Mouse (Mus musculus): ENCODE measurements around the gene Gp1ba.

The Gp1ba gene

DNA sequence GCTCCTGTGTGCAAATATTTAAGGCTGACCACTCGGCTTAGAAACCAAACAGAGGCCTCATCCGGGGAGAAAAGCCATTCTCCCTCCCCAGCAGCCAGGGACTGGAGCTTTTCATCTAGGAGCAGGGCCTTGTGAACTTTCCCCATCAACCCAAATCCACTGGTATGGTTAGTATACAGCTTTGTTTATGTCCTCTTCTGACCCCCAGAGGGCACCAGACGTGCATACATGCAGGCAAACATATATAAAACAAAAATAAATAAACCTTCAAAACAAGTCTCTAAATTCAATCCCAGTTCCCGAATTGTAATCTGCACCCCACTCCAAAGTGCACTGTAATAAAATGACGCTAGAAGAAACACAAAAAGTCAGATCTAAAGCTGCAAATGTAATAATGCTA lies 9.4 kb upstream of the Gp1ba start:
- DNase-seq (ENCODE audit: low spot score in 2 of 2) = no peak

GRCm38 (mm10) chr11:70630129-70630528 lies 8.8 kb upstream of the Gp1ba start:
- DNase-seq (ENCODE audit: low spot score in 2 of 2) = no peak

DNA sequence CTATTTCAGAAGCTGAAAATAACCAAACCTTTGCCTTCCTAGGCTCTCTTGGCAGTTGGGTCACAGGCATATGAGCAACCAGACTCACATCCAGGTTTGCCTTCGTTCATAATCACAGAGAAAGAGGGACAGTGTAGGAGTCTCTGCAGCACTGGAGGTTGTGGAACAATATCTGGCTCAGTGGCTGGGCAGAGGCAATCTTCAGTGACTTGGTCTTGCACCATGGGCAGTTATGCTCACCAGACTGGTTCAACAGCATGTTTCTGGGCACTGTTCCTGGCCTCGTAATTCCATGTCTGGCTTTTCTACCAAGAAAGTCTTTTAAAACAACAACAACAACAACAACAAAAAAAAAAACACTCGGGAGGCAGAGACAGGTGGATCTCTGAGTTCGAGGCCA lies 3.3 kb upstream of the Gp1ba start:
- no peak for DNase-seq (ENCODE audit: low spot score in 2 of 2)

DNA sequence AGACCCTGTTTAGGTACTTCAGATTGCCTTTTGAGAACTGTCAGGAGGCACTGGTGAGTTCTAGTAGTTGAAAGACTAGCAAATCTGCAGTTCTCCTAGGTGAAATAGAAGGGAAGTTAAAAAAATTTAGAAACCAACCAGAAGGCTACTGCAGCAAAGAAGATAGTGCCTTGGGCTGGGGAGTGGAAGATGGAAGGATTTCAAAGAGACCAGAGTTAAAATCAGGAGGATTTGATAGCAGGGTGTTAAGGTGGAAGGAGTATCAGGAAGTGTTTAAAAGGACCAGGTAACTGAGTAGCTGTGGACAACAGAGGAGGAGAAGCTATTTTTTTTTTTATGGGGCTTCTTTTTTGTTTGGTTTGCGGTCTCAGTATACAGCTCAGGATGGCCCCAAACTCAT lies 1.2 kb upstream of the Gp1ba start:
- DNase-seq (ENCODE audit: low spot score in 2 of 2) = no peak

- no peak for DNase-seq (ENCODE audit: low spot score in 2 of 2)
These were observed 629 bp upstream of the Gp1ba start for GRCm38 (mm10) chr11:70638293-70638692.

GRCm38 (mm10) chr11:70639976-70640375 lies 1.1 kb downstream of the Gp1ba start:
- DNase-seq (ENCODE audit: low spot score in 2 of 2) = no peak

DNA sequence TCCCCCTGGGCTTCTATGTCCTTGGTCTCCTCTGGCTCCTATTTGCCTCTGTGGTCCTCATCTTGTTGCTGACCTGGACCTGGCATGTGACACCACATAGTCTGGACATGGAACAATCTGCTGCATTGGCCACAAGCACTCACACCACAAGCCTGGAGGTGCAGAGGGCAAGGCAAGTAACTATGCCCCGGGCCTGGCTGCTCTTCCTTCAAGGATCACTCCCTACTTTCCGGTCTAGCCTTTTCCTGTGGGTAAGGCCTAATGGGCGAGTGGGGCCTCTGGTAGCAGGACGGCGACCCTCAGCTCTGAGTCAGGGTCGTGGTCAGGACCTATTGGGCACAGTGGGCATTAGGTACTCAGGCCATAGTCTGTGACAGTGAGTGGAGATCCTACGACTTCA lies 2.3 kb downstream of the Gp1ba start:
- no peak for DNase-seq (ENCODE audit: low spot score in 2 of 2)

- no peak for DNase-seq (ENCODE audit: low spot score in 2 of 2)
These were observed 4.1 kb downstream of the Gp1ba start for GRCm38 (mm10) chr11:70643051-70643450.

DNA sequence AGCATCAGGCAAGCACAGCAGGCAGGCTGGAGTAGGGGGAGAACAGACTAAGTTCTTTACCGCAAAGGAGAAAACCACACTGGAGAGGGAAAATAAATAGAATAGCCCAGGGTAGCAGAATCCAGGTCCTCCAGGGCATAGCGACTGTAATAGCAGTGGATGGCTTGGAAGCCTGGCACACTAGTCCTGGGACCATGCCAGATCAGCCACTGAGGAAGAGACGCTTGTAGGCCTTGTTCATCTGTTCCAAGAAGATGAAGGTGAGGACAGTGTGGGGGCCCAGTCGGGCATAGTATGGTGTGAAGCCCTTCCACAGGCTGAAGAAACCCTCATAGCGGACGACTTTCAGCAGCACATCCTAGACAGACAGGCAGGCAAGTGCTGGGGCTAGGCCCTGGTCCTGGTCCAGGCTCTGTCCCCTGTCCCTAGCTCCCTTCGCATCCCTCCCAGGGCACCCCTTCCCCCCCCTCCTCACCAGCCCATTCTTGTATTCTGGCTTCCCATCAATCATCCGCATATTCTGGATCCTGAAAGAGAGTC lies 5.7 kb downstream of the Gp1ba start:
- DNase-seq (ENCODE audit: low spot score in 2 of 2) = no peak

DNA sequence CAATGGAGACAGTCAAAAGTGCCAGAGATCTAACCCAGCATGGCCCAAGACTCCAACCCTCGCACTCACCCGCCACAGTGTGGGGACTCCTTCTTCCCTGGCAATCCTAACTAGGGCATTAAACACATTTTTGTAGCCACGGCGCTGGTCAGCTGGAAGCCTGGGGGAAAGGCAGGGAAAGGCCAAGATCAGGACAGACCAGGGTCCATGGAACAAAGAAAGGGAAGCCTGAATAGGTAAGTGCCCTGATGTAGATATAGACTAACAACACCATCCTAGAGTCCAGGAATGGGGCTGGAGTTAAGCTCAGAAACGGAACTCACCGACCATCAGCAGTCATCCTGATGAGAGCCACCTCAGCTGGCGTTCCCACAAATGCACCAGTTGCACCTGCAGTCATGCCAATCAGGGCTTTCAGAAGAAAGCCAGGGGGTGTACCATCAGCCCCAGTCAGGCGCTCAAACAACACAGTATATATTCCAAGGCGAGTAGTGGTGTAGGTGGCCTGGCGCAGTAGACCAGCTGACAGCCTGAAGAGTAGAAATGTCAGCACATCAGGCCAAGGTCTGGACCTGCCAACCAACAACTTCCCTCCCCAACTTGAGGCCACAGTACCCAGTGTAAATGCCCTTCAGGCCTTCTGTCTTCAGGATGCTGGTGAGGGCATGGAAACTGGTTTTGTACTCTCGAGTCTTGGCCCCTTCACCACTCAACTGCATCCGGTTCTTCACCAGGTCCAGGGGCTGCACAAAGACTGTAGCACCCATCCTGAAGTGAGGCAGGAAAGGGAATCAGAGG lies 6.7 kb downstream of the Gp1ba start:
- DNase-seq (ENCODE audit: low spot score in 2 of 2) = no peak

DNA sequence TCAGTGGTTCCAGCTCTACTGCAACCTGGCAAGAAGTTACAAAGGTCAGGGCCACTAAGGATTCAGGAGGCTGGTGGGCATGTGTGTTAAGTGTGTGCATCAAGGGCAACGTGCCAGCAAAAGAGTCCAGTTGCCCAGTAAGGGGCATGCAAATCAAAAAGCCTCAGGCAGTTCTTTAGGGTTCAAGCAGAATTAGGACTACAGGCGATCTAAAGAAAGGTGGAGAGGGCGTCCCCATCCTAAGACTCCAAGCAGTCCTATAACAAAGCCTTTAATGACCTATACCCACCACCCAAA lies 7.3 kb downstream of the Gp1ba start:
- DNase-seq (ENCODE audit: low spot score in 2 of 2) = no peak

GRCm38 (mm10) chr11:70646691-70647650 lies 8.0 kb downstream of the Gp1ba start, which contains the start of the genes Rnf167 and Slc25a11:
TSS of gene Rnf167 (plus strand) at chr11:70647235.
TSS of gene Slc25a11 (minus strand) at chr11:70647479.
- DNase-seq (ENCODE audit: low spot score in 2 of 2) = peak; percentile 85 to 94

DNA sequence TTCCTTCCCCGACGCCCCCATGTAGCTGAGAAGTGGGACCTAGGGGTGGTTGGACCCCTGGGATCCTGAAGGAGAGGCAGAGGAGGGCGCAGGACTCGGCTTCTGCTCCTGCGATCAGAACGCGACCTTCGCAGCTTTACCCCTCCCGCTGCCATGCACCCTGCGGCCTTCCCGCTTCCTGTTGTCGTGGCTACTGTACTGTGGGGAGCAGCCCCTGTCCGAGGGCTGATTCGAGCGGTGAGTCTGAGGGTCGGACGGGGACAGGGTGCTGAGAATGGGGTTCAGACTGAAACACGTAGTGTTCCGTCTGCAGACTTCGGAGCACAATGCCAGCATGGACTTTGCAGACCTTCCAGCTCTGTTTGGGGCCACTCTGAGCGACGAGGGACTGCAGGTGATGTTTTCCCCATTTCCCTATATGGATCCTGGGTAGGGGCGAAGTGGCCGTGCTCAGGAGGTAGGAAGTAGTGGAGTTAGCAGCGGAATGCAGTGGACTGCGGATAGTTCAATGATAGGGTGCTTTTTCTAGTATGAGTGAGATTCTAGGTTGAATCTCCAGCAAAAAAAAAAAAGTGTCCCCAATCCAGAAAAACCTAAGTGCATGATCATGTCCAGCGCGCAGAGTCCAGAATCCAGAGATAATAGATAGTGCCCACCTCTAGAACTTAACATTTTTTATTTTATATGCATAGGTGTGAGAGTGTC lies 8.9 kb downstream of the Gp1ba start:
- no peak for DNase-seq (ENCODE audit: low spot score in 2 of 2)

GRCm38 (mm10) chr11:70648512-70648911 lies 9.6 kb downstream of the Gp1ba start:
- DNase-seq (ENCODE audit: low spot score in 2 of 2) = no peak

GRCm38 (mm10) chr11:70649185-70649734 lies 10.3 kb downstream of the Gp1ba start:
- no peak for DNase-seq (ENCODE audit: low spot score in 2 of 2)

- no peak for DNase-seq (ENCODE audit: low spot score in 2 of 2)
These were observed 11.6 kb downstream of the Gp1ba start for GRCm38 (mm10) chr11:70650322-70651175.

- no peak for DNase-seq (ENCODE audit: low spot score in 2 of 2)
These were observed 12.5 kb downstream of the Gp1ba start for GRCm38 (mm10) chr11:70651391-70651790.

DNA sequence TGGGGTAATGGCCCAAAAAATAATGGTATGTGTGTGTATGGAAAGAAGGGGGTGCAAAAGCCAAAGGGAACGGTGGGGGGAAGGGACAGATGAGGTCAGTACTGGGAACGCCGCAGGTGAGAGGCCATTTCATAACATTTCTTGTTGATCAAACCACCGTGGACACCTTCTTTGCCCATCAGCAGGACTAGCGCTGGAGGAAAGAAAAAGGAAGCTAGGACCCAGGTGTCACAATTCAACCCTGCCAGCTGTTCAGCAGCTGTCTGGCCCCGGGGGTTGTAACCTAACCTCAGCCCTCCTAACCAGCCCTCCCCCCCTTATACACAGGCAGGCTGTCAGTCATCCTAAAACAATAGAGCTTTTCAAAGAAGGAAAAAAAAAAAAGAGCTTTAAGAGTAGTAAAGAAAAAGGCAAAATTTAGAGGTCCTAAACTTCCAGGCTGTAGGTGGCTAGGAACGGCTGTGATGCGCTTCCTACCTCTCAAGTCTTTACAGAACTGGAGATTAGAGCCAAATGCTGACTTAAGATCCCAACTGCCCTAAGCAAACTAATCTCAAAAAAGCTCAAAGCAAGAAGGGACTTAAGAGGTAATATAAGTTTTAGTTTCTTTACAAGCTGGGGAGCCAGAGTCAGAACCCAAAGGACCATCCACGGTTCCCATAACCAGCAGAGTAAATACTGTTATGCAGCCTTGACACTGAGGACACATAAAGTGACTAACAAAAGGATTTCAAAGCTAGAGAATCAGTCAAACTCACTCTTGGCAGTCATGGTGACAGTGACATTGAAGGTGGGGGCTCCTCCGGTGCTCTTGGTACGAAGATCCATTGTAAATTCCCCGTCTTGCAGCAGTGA lies 13.3 kb downstream of the Gp1ba start:
- no peak for DNase-seq (ENCODE audit: low spot score in 2 of 2)

GRCm38 (mm10) chr11:70652884-70653344 lies 14.0 kb downstream of the Gp1ba start:
- no peak for DNase-seq (ENCODE audit: low spot score in 2 of 2)
